Mouse (Mus musculus): ENCODE data around the gene Rwdd2b. TPM values are rescaled to one million over a fixed set of nuclear protein-coding genes. Genes with fewer than 3 reads are reported as not detected.
A peak's percentile ranks its signal among the peaks of the same experiment; 100 is the strongest.

Gene Rwdd2b
- polyA plus RNA-seq, 1 experiment, result 0.92 TPM

- peaks cover 34% of the 10 kb centered on the region for H3K4me1 ChIP-seq
- no peaks in the 10 kb centered on the region for H3K36me3 ChIP-seq (replicated peaks; ENCODE audit: low read length)
- H3K4me3 ChIP-seq (replicated peaks), result peak overlapping the region; percentile 82
These were observed 4.7 kb upstream of the Rwdd2b start for GRCm38 (mm10) chr16:87445110-87445509.

GRCm38 (mm10) chr16:87444071-87444470 is 3.7 kb upstream of the Rwdd2b start:
- no peaks in the 10 kb centered on the region for H3K27me3 ChIP-seq (replicated peaks)
- no peaks in the 10 kb centered on the region for H3K36me3 ChIP-seq (replicated peaks; ENCODE audit: low read length)
- H3K9me3 ChIP-seq, result no peaks in the 10 kb centered on the region
- TF ChIP-seq GATA1 (IDR thresholded peaks at IDR 0.05; ENCODE audit: borderline replicate concordance, low read length) (no peak), FLI1 (IDR thresholded peaks at IDR 0.05; ENCODE audit: low read length) (no peak)
- H3K4me3 ChIP-seq (replicated peaks), result no peak overlapping the region
- peaks cover 42% of the 10 kb centered on the region for H3K4me1 ChIP-seq

More at GRCm38 (mm10) chr16:87445110-87445509, 4.7 kb upstream of the Rwdd2b start:
- TF ChIP-seq FLI1 (IDR thresholded peaks at IDR 0.05; ENCODE audit: low read length) (no peak), GATA1 (IDR thresholded peaks at IDR 0.05; ENCODE audit: borderline replicate concordance, low read length) (no peak)
- no peaks in the 10 kb centered on the region for H3K27me3 ChIP-seq (replicated peaks)
- no peaks in the 10 kb centered on the region for H3K9me3 ChIP-seq

GRCm38 (mm10) chr16:87443245-87443644 is 2.9 kb upstream of the Rwdd2b start:
- Histone ChIP-seq H3K27me3 (replicated peaks) (no peaks in the 10 kb centered on the region), H3K36me3 (replicated peaks; ENCODE audit: low read length) (no peaks in the 10 kb centered on the region), H3K4me3 (replicated peaks) (no peak overlapping the region), H3K4me1 (peaks cover 50% of the 10 kb centered on the region), H3K9me3 (no peaks in the 10 kb centered on the region)
- TF ChIP-seq FLI1 (IDR thresholded peaks at IDR 0.05; ENCODE audit: low read length) (no peak), GATA1 (IDR thresholded peaks at IDR 0.05; ENCODE audit: borderline replicate concordance, low read length) (no peak)

GRCm38 (mm10) chr16:87442291-87442690 is 1.9 kb upstream of the Rwdd2b start:
- Histone ChIP-seq H3K4me1 (peaks cover 50% of the 10 kb centered on the region), H3K36me3 (replicated peaks; ENCODE audit: low read length) (peaks cover under 1% of the 10 kb centered on the region), H3K4me3 (replicated peaks) (no peak overlapping the region), H3K27me3 (replicated peaks) (no peaks in the 10 kb centered on the region), H3K9me3 (no peaks in the 10 kb centered on the region)
- TF ChIP-seq FLI1 (IDR thresholded peaks at IDR 0.05; ENCODE audit: low read length) (no peak), GATA1 (IDR thresholded peaks at IDR 0.05; ENCODE audit: borderline replicate concordance, low read length) (no peak)

GRCm38 (mm10) chr16:87441089-87441488 is 716 bp upstream of the Rwdd2b start:
- H3K9me3 ChIP-seq, result no peaks in the 10 kb centered on the region
- peaks cover 12% of the 10 kb centered on the region for H3K36me3 ChIP-seq (replicated peaks; ENCODE audit: low read length)
- TF ChIP-seq FLI1 (IDR thresholded peaks at IDR 0.05; ENCODE audit: low read length) (no peak), GATA1 (IDR thresholded peaks at IDR 0.05; ENCODE audit: borderline replicate concordance, low read length) (no peak)
- peaks cover 50% of the 10 kb centered on the region for H3K4me1 ChIP-seq
- H3K27me3 ChIP-seq (replicated peaks), result no peaks in the 10 kb centered on the region
- peak overlapping the region; percentile 97 for H3K4me3 ChIP-seq (replicated peaks)

GRCm38 (mm10) chr16:87438697-87439096 is 1.7 kb downstream of the Rwdd2b start:
- peaks cover 43% of the 10 kb centered on the region for H3K4me1 ChIP-seq
- no peaks in the 10 kb centered on the region for H3K27me3 ChIP-seq (replicated peaks)
- TF ChIP-seq GATA1 (IDR thresholded peaks at IDR 0.05; ENCODE audit: borderline replicate concordance, low read length) (no peak), FLI1 (IDR thresholded peaks at IDR 0.05; ENCODE audit: low read length) (no peak)
- H3K9me3 ChIP-seq, result no peaks in the 10 kb centered on the region
- H3K36me3 ChIP-seq (replicated peaks; ENCODE audit: low read length), result peaks cover 32% of the 10 kb centered on the region
- peak overlapping the region; percentile 73 for H3K4me3 ChIP-seq (replicated peaks)

- peaks cover 39% of the 10 kb centered on the region for H3K4me1 ChIP-seq
- no peak overlapping the region for H3K4me3 ChIP-seq (replicated peaks)
- H3K36me3 ChIP-seq (replicated peaks; ENCODE audit: low read length), result peaks cover 35% of the 10 kb centered on the region
- no peaks in the 10 kb centered on the region for H3K27me3 ChIP-seq (replicated peaks)
- no peak for TF ChIP-seq FLI1 (IDR thresholded peaks at IDR 0.05; ENCODE audit: low read length)
- TF ChIP-seq GATA1 (IDR thresholded peaks at IDR 0.05; ENCODE audit: borderline replicate concordance, low read length), result no peak
- H3K9me3 ChIP-seq, result no peaks in the 10 kb centered on the region
These were observed 3.3 kb downstream of the Rwdd2b start for GRCm38 (mm10) chr16:87437096-87437495.

GRCm38 (mm10) chr16:87435411-87436205 is 4.8 kb downstream of the Rwdd2b start:
- H3K27me3 ChIP-seq (replicated peaks), result no peaks in the 10 kb centered on the region
- H3K4me3 ChIP-seq (replicated peaks), result no peak overlapping the region
- H3K4me1 ChIP-seq, result peaks cover 33% of the 10 kb centered on the region
- H3K36me3 ChIP-seq (replicated peaks; ENCODE audit: low read length), result peaks cover 35% of the 10 kb centered on the region
- no peak for TF ChIP-seq FLI1 (IDR thresholded peaks at IDR 0.05; ENCODE audit: low read length)
- TF ChIP-seq GATA1 (IDR thresholded peaks at IDR 0.05; ENCODE audit: borderline replicate concordance, low read length), result no peak
- H3K9me3 ChIP-seq, result no peaks in the 10 kb centered on the region

GRCm38 (mm10) chr16:87434946-87435345 is 5.4 kb downstream of the Rwdd2b start:
- TF ChIP-seq GATA1 (IDR thresholded peaks at IDR 0.05; ENCODE audit: borderline replicate concordance, low read length) (no peak), FLI1 (IDR thresholded peaks at IDR 0.05; ENCODE audit: low read length) (no peak)
- Histone ChIP-seq H3K4me3 (replicated peaks) (no peak overlapping the region), H3K27me3 (replicated peaks) (no peaks in the 10 kb centered on the region), H3K4me1 (peaks cover 40% of the 10 kb centered on the region), H3K36me3 (replicated peaks; ENCODE audit: low read length) (peaks cover 38% of the 10 kb centered on the region), H3K9me3 (no peaks in the 10 kb centered on the region)

- TF ChIP-seq FLI1 (IDR thresholded peaks at IDR 0.05; ENCODE audit: low read length) (no peak), GATA1 (IDR thresholded peaks at IDR 0.05; ENCODE audit: borderline replicate concordance, low read length) (no peak)
- Histone ChIP-seq H3K27me3 (replicated peaks) (no peaks in the 10 kb centered on the region), H3K4me3 (replicated peaks) (no peak overlapping the region), H3K9me3 (no peaks in the 10 kb centered on the region), H3K36me3 (replicated peaks; ENCODE audit: low read length) (peaks cover 44% of the 10 kb centered on the region), H3K4me1 (peaks cover 40% of the 10 kb centered on the region)
These were observed 6.1 kb downstream of the Rwdd2b start for GRCm38 (mm10) chr16:87434266-87434665.
